Mouse (Mus musculus) small intestine, adult 2 months (tissue): ENCODE measurements around the gene Zfand4.
"Not testable (repeated sequence)": the region's sequence is repeated elsewhere in the genome, so short reads cannot be mapped to it uniquely, and the experiment has no call there.

ENCODE experiments used
- CTCF ChIP-seq: fragments of 200-500 bp; IDR thresholded peaks from 2 replicates; pipeline ENCODE4 v1.5.1; 2012; ENCODE audit warnings: low read depth, mild to moderate bottlenecking, control low read depth, inconsistent platforms, low read length, moderate library complexity, mixed read lengths; ENCODE audit not compliant: insufficient replicate concordance, insufficient read length; ENCODE audit errors: extremely low read depth
- POLR2A ChIP-seq: fragments of 200-500 bp; IDR thresholded peaks from 2 replicates; pipeline ENCODE4 v1.6.1; 2012; ENCODE audit warnings: low read depth, mild to moderate bottlenecking, control low read depth, inconsistent platforms, low read length, moderate library complexity

GRCm38 (mm10) chr6:116356311-116356947 lies 92.4 kb downstream of the Zfand4 start:
- TF ChIP-seq CTCF, POLR2A: not testable (repeated sequence)
